Mouse (Mus musculus) granulocyte monocyte progenitor cell, adult 5-6 weeks (primary cell): ENCODE results near the gene Hivep3. TPM values are rescaled to one million over a fixed set of nuclear protein-coding genes. Genes with fewer than 3 reads are reported as not detected.

Source experiments
- ATAC-seq: replicated peaks from 2 replicates; pipeline ENCODE4 v1.8.0; 2016; ENCODE audit warnings: mild to moderate bottlenecking, moderate TSS enrichment, inconsistent platforms; ENCODE audit not compliant: poor library complexity, severe bottlenecking
- total RNA-seq, 2 experiments: library from RNA; stranded (forward) in 1 of 2; stranded (reverse) in 1 of 2; fragments of 200-712, 200-1000 nt in 1 of 2; fragments of >200 nt in 1 of 2; fragmentation: Nextera tagmentation in 1 of 2; gene quantifications; 2 replicates each; pipeline ENCODE4 v1.2.3; 2014 to 2017

Hivep3 gene
- 5.8 and 11.9 TPM in 2 replicates for total RNA-seq (2014; fragmentation: Nextera tagmentation)
- 2.1 and 4.4 TPM in 2 replicates for total RNA-seq (2017)

DNA sequence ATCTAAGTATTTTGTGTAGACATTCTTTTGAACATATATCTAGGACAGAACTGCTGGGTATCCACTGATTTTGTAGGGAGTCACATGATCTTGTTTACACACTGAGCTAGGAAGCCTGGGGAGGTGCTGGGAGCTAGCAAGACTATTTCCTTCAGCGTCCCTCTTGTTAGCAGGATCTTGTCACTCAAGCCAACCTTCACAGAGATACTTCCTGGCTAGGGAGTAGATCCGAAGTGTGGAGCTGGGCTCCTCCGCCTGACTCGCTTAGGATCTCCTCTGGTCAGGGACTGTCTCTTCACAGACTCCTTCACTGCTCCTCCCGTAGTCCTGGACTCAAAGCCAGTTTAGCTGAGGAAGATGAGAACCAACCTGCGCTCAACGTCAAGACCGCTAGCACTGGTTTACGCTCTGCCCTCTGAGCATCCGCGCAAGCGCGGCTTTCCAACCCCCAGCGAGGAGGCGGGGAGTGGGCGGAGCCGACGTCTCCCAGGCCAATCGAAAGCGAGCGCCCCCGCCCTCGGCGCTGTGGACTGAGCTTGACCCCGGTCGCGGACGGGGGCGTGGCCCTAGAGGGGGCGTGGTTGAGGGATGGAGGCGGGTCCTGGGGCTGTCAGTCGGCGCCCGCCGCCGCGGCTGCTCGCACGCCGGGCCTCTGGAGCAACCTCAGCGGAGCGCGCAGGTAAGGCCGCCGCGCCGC lies at the start of gene Hivep3:
TSS of gene Hivep3 (plus strand) at position 601 of the 697 bp plus-strand sequence.
- ATAC-seq: peak; percentile 98

DNA sequence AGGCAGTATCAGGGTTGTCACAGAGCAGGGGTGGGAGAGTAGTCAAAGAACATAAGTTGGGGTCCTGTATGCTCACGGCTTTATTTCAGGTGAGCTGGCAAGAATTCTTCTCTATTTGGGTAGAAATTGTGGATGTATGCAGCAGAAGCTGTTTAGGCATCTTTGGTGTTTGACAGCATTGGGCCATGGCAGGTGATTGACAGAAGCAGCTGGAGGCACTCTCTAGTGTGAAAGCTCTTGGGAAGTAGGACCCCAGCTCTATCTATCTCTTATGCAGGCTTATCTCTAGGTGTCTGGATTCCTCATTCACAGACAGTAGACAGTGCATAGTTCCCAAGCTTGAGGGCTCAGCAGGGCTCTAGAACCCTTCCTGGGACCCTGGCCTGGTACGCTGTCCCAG lies 47.8 kb upstream of the Hivep3 start:
- no peak for ATAC-seq

DNA sequence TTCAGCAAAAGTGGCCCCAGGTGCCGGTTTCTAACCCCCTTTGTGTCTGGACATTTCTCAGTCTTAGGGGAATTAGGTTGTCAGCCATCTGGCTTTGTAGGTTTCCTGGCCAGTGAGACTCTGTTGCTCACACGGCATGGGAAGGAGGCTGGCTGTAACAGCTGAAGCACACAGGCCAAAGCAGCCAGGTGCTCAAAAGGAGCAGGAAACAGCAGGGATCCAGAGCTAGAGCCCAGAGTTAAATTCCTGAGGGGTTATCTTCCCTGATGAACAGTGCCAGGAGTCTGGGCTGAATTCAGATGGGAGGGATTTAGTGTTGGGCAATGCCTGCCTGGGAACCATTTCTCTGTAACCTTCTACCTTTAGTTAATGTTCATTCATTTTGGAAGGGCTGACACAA lies 35.2 kb upstream of the Hivep3 start:
- no peak for ATAC-seq

DNA sequence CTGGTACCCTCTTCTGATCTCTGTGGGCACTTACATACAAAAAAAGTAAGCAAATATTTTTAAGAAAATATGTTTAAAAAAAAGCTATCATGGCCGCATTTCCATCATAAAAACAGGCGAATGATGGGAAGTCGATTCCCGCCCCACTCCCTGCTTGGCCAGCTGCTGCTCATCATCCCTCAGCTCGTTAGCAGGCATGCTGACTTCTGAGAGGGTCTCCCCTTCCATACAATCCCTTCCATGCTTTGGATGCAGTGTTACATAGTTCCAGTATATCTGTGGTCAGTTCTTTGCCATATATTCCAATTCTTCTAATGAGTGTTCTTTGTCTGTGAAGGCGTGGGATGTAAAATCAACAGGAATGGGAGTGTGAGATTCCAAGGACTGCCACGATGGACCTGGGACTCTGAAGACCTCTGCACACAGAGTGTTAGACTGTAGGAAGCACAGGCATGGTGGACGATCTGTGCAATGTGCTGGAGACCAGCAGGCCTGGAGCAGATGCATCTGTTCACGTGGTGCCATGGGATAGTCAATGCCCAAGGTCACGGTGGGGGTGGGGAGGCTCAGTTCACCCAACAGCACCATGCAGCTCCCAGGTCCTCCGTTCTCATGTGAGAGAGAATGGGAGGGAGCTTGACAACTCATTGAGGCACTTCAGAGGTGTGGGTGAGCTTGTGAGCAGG lies 32.2 kb upstream of the Hivep3 start:
- no peak for ATAC-seq

DNA sequence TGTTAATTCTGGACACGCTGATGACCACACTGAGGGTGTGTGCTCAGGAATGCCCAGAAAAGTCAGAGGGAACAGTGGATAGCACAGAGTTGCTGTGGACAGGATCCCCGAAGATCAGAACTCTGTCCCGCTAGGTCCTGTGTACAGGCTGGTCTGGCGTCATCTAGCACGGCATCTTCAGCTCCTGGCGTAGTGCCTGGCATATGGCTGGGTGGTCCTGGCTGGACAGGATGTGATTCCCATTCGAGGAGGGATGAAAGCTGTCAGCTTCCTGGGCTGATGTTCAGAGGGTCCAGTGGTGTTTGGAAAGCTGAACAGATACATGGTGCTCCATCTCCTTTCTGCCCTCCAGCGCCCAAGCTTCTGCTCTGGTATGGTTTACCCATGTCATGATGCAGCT lies 29.6 kb upstream of the Hivep3 start:
- no peak for ATAC-seq

DNA sequence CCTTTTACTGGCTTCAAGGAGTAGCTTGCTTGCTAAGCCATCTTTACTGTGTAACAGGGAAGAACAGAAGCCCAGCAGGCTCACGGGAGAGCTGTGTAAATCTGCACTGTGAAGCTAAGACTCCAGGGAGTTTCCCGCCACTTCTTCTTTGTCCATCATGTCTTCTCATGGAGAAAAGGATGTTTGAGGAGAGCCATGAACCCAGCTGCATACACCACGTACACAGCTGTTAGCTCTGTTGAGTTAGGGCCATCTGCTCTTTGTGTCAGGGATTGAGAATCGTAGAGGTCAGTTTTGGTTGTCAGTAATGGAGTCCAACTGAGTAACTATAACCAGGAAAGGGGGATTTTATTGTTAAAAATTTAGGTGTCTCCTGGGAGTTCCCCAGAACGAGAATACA lies 26.3 kb upstream of the Hivep3 start:
- no peak for ATAC-seq

DNA sequence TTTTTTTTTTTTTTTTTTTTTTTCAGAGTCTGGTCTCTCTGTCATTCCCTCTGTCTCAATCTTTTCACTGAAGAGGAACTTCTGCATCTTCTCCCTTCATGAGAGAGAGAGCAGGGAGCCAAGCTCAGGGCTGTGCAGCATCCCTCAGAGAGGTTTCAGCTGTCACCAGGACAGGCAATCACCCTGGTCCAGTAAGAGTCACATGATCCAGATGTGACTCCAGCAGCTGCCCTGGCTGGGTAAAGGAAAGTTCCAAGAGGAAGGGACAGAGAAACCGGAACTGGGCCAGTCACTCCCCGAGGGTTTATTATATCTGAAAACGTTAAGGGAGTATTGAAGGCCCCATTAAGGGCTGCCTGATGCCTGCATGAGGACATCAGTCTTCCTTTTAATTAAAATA lies 25.8 kb upstream of the Hivep3 start:
- no peak for ATAC-seq

DNA sequence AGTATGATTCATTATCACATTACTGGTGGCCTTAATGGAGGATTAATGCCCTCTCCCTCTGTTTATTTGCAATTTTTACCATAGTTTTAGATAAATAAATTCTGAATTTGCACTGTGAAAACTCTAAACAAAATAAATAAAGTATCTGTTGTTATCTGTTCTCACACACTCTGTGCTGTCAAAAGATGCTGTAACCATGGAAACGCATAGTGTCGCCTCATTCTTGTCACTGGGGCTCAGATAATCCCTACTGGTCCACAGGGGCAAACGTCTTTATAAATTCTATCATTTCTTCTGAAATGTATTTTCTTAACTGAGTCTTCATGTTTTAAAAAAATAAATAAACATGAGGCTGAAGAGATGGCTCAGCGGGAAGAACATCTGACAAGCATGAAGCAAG lies 23.4 kb upstream of the Hivep3 start:
- ATAC-seq: no peak

DNA sequence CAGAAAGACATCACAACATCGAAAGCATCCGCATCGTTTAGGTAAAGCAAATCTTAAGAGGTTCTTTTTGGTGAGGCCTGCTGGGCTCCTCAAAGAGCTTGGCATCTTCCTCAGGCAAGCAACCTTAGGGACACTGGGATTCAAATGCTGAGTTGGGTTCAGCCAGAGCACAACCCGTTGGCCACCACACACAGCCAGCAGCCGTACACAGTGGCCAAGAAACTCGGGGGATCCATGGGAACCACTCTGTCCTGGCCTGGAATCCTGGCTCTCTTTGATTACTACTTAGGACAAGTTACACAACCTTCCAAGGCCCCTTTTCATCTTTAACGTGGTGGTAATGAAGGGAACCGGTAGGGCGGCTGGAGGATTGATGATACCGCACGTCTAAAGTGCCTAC lies 16.1 kb upstream of the Hivep3 start:
- ATAC-seq: no peak

DNA sequence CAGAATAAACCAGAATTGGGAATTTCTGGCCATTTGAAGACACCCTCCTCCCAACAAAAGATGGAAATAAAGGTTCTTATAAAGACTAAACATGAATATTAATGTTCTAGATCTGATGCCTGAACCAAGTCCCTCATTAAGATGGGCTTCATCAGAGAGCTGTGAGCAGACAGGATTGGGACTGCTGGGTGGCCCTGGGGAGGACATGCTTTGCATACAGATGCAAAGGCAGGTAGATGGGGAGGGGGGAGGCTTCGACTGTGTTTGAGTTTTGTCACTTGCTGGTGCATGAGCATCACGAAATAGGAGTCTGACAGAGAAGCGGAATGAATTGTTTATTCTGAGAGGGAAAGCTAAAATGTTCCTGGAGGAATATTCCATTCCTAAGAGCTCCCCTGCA lies 12.1 kb upstream of the Hivep3 start:
- no peak for ATAC-seq

DNA sequence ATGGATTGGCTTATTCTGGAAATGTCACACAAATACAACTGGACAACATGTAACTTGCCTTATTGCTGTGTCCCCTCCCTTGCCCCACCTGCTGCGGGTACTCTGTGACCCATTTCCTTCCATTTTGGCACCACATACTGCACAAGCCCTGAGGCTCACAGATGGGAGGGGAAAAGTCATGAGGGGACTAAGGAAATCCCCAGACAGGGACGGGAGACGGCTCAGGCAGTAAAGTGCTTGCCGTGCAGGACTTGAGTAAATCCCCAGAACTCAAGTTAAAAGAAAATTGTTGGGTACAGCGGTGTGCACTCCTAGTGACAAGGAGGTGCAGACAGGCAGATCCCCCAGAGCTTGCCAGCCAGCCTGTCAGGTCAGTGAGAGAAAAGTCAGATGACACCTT lies 7.5 kb upstream of the Hivep3 start:
- no peak for ATAC-seq

DNA sequence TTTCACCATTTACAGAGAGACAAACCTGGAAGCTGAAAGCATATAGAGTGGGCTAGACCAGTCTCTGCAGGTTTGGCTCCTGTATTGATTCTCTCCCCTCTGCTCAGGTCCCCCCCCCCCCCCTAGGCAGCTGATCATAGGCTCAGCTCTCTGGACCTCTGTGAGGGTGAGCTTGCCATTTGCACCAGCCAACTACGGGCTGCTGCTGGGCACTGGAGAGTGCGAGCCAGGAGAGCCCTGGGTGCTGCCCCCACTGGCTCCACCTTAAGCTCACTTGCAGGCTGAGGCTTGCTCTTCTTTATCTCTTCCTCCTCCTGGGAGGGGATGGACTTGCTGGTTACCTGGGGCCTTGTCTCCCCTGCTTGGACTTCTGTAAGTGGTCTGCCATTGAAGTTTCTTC lies 5.7 kb upstream of the Hivep3 start:
- no peak for ATAC-seq

DNA sequence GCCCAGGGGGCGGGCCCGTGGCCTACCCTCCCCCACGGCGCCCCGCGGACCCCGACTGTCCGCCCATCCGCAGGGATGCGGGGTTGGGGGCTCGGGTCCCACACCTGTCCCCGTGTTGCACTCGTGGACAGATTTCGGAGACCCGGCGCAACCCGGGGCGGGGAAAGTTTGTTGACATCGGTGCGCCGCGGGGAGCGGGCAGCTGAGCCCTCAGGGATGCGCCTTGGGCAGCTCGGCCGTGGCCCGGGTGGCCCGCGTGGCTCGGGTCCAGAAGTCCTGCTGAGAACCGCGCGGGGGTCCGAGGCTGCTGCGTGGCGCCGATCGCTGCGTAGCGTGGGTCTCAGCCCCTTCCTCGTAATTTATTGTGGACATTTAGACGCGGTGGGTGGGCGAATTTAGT lies 358 bp downstream of the Hivep3 start:
- no peak for ATAC-seq

DNA sequence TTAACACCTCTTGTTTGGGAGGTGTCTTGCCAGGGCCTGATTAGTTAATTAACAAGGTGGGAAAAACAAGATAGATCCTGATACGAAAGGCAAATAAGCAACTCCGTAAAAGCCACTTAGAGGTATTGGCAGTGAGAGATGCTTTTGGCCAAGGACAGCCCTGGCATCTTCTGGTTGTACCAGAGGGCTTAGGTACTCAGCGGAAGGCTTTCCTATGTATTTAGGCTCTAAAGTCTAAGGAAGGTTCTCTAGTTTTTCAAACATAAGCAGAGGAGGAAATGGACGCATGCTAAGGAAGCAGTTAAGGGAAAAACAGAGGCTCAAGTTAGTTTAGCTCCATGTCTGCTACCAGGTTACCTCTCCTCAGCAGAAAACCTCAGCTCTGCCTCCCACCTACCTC lies 768 bp downstream of the Hivep3 start:
- ATAC-seq: no peak

DNA sequence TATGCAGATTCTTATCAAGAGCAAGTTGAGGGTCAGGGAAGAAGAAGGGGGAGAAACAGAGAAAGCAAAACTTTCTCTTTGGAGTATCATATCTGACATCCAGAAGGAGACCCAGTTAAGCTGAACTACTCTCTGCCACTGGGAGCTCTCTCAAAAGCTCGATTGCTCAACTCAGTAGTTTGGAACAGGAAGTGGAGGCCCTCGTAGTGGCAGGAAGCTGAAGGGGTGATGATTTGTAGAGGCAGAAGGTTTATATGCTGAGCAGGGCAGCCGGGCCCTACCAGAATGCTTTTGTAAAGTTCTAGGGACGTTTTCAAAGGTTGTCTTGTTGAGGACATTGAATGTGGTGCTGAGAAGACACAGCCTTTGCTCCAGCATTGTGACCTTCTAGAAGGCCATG lies 5.1 kb downstream of the Hivep3 start:
- peak; percentile 90 for ATAC-seq

DNA sequence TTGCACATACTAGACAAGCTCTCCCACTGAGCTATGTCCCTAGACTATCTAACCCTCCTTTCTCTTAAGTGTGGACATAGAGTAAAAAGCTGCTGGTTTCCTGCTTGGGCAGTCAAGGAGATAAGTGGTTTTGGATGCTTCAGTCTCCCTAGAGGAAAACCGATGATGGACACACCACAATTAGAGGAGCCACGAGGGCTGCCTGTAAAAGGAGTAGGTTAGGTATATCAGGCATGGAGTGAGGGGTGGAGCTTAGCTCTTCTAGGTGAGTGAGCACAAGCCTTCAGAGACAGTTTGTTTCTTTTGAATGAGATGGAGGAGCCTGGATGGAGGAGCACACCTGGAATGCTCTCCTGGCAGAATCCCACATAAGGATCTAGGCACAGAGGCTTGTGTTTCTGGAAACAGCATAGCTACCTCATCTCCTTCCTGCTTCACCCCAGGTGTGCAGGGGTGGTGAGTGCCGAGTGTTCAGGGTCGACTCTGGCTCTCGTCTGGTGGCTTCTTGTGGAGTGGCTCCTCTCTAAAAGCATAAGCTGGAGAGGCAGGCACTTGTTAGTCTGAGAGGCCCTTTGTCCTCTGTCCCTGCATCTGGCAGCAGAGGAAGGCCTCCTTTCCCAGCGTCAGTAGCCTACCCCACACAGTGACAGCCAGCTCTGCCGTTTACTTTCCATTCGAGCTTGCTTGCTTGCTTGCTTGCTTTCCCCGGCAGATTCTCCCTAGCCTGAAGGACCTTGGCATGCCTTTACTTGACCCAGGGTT lies 5.9 kb downstream of the Hivep3 start:
- ATAC-seq: no peak

DNA sequence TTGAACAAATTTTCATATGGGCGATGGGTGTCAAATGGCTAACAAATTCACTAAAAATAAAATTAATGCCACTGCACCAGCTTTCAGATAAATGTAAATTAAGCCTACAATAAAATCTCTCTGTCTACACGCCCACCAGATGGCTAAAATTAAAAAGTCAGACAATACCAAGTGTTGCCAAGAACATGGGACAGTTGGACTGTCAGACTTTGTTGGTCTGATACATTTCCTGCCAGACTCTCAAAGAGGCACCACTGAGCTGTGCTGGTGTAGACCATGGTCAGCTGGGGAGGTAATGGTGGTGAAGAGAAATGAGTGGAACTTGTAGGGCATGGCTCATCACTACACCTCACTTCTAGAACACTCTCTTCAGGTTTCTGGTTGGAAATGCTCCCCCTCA lies 14.8 kb downstream of the Hivep3 start:
- no peak for ATAC-seq

DNA sequence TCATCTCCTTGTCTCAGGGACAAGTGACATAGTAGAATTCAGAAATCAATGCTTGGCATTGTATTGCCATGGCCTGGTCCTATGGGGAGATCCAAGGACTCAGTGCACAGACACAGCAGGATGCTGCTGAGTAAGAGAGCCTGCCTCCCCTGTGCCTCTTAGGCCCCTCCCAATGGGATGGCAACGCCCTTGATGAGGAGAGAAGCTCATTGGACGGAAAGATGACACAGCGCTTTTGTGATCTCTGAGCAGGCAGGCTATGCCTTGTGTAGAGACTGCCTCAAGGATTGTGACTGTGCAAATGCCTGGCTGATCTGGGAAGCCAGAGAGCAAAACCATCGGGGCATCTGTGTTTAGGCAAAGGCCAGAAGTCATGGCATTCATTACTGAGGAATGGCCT lies 16.6 kb downstream of the Hivep3 start:
- ATAC-seq: peak; percentile 48

DNA sequence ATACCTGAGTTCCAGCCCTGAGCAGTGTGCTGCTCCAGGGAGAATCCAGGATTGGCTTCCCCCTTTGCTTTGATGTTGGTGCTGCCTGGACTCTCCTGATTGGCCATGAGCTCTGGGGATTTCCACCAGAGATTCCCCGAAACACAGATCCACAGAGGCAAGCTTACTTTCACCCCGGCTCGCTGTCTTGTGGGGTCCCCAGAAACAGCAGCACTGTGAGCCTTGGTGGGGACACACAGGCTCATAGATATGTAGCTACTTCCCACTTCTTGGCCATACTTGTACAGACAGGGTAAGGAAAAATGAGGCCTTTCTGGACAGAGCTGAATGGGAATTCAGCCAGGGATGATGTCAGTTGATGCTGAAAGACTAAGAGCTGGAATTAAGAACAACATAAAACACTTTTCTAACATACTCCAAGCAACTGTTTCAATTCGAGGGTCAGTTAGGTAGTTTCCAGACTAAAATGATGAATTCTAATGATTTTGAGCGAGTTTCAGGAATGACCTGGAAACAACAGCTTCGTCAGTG lies 17.2 kb downstream of the Hivep3 start:
- ATAC-seq: no peak

DNA sequence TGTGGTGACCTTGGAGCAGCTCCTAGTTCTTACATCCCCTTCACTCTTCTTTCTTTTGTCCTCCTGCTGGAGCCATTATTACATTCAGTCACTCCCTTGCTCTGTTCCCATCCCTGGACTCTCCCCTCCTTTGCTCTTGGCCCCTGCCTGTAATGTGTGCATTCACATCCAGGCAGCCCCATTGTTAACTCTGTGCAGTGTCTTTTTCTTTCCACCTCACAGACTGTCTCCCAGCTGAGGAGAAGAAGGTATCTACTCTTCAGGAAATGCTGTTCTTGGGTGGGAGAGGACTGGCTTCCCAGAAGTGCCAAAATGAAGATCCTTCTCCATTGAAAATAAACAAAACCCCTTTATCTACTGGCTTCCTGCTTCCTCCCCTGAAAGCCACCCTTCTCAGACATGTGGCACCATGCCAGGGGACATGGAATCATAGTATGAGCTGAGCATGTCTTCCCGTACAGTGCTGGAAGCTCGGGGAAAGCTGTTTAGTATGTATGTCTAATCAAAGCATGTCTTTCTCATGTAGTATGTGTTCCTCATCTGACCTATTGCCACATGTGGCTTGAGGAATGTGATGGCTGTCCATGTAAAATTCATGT lies 17.9 kb downstream of the Hivep3 start:
- ATAC-seq: no peak
